Mouse (Mus musculus): ENCODE data around the gene Il1rl2.

The Il1rl2 gene

DNA sequence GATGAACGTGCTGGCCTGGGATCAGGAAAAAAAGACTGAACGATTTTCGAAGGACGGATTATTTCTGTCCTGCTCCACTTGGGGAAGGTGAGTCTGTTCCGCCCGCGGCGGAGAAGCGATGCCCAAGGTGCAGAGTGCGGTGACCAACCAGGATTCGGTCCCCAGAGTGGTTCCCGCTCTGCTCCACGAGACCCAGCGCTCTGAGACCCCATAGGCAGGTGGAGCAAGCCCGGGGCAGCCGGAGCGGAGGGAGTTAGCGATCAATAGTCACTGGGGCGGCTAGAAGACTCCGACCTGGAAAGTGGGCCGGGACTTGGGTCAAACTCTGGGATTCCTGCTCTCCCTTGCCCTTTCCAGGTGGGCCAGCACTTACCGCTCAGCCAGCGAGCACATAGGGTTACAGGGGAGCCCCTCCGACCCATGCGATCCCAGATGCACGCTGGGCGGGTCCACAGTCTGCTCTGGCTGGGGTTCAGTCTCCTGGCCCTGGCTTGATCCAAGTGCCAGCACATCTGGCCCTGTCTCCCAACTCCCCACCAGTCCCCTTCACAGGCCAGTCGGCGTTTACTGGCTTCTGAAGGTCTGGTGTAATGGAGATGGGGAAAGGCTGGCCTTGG lies 1.4 kb downstream of the Il1rl2 start:
- DNase-seq: no peak

DNA sequence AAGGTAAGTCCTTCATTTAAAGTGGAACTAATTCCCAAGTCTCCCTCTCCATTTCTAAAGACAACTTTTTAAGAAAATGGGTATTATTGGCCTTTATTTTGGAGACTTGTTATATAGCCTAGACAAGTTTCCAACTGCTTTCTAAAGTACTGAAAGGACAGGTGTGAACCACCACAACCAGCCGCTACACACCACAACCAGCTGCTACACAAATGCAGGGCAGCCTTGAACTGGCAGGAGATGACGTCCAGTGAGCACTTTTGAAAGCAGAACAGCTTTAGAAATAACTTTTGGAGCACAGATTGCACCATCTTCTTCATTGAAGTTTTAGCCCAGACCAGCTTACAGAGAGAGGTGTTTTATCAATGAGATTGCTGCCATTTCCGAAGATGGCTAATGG lies 3.2 kb downstream of the Il1rl2 start:
- DNase-seq: no peak

DNA sequence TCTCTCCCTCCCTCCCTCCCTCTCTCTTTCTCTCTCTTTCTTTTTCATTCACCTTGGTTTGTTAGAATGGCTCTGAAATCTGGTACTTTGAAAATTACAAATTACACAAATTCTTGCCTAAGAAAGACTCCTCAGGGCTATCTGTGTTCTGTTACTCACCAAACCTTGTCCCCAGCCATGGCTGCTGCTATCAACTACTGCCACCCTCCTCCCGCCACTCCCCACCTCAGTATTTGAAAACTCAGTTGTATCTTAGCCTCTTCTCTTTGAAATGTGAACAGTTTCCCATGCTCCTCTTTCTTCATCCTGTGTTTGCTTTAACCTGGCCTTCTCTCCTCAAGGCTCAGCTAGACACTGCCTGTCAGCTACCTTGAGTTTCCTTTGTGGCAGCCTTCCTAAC lies 5.1 kb downstream of the Il1rl2 start:
- no peak for DNase-seq

DNA sequence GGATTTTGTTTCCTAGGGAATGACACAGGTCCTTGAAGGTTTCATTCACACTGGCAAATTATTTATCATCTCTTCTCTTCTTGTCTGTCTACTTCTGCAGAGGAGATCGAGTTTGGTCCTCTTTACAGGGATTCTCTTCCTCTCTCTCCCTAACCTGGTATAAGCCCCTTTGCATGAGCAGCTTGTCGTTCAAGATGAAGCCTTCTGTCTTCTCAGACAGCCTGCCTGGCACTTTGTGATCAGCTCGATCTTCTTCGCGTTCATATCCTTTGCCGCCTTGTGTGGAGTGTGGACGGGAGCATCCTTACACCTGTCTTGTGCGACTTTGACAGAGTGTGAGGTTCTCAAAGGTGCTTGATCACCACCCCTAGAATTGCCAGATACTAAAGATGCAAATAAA lies 5.8 kb downstream of the Il1rl2 start:
- DNase-seq: no peak

DNA sequence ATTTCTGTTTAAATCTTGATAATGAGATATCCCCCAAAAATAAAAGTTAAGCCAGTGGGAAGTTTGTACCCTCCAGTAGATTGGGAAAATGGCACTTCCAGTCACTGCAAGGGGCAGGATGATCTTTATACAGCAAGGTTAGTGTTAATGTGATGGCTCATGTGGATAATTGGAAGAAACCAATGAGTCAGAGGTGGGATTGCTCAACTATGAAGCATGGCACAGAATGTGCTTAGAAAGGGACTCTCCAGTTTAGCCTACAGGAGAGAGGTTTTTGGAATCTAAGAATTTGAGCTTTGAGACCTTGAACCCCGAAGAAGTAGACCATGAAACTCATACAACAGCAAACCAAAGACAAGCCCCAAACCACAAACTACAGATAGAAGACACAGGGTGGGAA lies 14.9 kb downstream of the Il1rl2 start:
- DNase-seq: no peak

DNA sequence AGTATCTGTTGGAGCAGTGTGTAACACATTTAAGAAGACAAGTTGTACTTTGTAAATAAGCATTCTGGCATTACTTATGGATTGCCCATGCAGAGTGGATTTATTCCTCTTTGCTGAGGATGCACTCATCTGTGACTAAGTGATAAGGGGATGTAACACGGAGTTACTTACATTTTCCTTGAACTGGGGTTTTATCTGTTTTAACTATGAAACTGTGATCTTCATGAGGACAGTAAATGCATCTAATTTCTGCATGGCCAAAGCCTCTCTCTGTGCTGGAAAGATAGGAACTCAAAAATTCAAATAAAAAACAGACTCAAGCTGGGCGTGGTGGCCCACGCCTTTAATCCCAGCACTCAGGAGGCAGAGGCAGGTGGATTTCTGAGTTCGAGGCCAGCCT lies 15.7 kb downstream of the Il1rl2 start:
- DNase-seq: no peak

DNA sequence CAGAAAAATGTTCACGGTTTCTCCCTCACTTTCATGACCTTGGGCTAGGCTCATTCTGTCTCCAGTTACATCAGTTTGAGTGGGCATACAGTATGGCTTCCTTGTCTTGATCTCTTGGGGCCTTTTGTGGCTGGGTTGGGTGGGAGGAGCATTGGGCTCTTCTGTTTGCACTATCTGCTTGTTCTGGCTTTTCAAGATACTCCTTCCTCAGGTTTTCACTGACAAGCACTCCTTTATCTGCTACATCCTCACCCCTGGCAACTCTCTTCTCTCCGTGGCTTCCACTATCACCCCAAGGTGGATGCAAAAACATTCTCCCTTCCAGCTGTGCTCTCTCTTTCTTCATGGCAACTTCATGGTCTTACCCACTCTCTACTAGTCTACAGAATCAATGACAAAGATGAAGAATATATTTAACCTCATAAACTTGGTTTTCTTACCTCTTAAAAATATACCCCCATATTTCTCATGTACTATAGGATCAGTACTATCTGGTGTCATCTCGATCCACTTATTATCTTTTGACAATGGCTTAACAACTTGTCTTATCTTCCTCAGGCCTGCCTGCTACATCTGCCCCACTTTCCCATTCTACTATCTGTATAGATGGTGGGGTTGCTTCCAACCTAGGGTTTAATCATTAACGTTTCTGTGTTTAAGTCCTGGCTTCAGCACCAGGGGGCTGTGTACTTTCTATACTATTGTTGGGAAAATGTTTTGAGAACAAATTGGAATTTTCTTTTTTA lies 27.9 kb downstream of the Il1rl2 start:
- DNase-seq: no peak

DNA sequence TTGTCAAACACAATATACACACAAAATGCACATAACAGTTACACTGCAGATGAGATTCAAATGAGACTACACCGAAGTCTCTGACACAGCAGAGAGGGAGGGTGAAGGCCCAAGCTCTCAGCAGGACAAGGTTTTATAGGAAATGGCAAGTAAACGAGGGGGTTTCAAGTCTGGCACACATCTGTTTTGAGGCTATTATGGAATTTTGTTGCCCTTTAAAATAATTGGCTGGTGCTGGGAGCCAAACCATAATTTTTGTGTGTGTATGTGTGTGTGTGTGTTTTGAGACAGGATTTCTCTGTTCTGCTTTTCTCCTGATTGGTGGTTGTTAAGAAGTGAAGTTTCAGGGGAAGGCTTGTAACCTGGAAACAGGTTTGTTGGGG lies 28.5 kb downstream of the Il1rl2 start:
- no peak for DNase-seq

DNA sequence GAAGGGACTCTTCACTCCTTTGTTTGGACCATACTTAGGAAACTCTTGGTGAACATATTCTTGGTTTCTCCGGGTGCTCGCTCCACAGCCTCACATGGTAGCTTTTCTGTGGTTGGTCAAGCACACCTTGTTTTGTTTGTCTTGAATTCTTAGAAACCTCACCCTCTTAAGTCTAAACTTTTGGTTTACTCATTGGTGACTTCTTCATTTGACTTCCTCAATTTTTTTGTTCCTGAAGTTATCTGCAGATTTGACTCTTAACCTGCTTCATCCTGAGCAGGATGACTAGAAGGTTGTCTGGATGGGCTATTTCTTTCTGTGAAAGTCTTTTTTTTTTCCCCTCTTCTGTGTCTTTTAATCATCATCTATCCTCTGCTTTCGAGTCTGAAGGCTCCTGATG lies 30.3 kb downstream of the Il1rl2 start:
- DNase-seq: no peak

DNA sequence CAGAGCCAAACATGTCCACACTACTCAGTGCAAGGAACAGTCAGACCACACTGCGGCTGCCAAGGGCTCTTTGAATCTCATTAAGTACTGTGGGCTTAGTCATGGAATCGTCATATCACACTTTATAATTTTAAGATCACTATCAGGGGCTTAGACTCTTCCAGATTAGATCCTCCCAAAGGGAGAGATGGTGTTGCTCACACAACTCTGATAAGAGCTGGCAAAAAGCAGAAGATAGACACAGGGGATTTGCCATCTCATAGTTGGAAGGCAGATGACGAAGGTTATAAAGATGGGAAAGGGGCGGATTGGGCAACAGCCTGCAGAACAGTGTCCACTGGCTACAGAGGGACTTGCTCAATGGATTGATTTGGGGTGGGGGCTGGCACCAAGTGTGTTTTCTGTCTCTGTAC lies 31.0 kb downstream of the Il1rl2 start:
- no peak for DNase-seq

DNA sequence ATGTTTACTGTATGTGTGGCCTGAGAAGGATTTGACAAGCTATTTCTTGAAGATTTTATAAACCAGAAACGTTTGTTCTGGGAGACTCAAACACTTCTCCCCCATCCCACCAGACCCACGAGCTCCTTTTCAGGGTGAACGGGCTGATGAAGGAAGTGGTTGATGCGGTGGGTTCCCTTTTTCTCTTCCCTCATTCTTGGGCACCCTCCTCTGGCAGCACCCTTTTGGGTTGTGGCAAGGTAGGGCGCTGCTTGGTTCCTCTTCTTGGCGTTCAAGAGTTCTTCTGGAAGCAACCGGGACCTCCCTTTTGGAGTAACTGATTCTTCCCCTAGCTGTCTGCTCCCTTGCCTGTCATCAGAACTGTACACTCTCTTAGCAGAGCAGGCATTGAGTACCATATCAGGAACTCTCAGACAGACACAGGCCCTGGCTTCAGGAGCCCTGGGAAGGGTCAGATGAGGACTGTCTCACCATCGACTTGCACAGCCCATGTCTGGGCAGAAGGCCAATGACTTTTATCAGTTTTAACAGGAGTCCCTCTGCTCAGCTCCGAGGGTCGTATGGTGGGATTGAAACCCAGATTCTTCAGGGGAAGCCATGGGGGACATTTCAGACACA lies 31.6 kb downstream of the Il1rl2 start:
- DNase-seq: no peak

DNA sequence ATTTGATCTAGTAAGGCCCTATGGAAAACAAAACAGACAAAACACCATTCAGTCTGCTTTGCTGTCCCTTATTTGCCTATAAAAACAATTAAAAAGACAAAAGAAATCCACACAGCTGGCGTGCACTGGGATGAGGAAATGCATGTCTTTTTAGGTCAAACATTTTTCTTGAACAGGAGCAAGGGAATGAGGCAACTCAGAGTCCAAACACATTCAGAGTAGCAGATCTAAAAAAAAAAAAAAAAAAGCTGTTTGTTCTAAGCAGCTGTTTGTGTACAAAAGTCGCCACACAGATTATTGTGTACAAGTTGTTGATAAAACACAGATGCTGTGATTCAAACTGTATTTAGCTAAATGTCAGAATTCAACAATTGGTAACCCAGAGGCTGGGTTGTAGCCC lies 33.5 kb downstream of the Il1rl2 start:
- no peak for DNase-seq

DNA sequence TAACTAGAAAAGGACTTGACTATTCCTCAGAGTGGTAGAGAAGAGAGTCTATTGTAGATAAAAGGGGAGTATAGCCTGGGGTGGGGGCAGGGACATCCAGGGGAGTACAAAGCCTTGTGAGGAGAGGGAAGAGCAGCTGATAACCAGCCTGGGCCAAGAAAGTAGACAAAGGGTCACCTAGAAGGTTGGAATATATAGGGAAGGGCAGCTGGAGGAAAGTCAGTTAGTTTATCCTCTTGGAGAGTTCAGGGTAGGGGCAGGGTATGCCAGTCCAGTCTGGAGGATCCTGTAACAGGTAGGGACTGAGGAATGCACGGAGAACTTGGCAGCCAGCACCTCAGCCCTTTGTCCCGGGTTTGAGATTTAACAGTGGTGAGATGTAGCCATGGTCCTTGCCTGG lies 33.9 kb downstream of the Il1rl2 start:
- DNase-seq: no peak

DNA sequence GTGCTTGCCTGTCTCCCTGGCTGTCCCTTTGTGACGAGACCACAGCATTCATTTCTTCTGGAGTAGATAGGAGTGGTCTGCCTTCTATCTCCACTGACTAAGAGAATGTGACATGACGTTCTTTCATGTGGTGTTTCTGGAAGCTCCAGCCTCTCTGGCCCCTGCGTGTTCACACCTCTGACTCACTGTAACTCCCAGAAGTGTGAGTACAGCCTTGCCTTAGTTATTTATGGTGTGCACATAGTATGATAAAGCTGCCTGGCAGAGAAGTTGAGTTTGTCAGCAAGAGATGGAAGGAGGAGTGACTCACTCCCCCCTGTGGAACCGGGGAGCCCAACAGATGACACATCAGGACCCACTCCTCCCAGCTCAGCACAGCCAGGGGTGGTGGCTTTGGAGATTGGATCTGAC lies 34.4 kb downstream of the Il1rl2 start:
- no peak for DNase-seq

DNA sequence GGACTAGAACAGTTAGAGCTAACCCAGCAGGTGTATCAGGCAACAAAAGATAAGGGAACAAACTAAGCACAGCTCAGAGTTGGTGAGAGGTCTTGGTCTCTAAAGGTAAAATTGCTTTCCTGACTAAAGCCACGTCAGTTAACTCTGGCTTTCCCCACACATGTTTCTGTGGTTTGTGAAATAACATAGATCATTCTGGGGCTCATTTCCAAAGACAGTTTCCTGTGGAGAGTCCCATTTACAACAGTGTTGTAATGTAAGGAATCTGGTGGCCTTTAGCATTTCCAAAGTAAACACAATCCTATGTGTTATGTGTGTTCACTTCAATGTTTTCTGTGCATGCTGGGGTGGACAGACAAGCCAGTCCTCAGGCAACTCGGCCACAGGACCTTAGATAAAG lies 35.3 kb downstream of the Il1rl2 start:
- DNase-seq: no peak

DNA sequence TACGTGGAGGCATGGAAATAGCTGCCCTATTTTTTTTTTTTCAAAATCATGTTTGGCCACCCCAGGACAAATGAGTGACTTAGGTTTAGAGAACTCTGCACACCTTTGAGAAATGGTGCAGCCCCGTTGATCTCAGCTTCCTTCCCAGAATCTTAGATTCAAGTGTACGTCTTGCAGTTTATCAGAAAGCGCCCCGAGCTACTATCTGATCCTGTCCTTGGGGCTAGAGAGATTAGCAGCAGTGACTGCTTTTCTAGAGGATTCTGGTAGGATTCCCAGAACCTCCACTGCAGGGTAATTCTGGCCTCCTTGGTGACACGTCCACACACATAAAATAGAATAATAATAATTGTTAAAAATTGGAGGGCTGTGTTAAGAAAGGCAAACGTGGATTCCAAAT lies 36.6 kb downstream of the Il1rl2 start:
- DNase-seq: no peak

DNA sequence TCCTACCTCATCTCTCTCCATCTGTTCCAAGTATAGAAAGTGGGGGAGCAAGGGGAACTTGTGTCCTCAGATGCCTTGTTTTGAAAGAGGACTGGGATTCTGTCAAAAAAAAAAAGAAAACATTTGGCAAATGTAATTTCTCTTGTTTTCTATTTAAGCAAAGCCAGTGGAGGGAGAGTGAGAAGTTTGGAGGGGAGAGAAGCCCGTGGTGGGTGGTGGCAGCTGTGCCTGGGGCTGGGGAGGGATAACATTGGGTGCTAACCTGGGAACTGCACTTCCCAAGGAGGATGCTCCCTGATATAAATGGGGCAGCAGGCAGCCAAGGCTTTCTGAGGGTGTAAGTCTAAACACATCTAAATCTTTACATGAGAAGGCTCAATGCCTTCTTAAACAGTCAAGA lies 37.2 kb downstream of the Il1rl2 start:
- no peak for DNase-seq

DNA sequence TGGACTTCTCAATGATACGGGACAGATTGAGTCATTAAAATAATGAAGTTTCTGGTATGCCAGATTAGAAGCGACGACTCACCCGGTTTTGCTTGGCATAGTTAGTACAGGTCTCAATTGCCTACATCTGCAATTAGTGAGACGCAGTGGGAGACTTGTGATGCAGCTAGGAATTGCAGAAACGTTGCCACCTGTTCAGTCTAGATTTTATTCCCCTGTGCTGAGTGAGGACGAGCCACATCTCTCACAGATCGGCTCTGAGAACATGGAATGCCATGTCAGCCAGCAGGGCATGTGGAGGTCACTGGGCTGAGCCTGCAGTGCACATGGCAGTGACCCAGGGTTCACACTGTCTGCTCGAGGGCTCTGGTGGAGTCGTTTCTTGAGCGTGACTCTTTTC lies 38.4 kb downstream of the Il1rl2 start:
- DNase-seq: no peak

DNA sequence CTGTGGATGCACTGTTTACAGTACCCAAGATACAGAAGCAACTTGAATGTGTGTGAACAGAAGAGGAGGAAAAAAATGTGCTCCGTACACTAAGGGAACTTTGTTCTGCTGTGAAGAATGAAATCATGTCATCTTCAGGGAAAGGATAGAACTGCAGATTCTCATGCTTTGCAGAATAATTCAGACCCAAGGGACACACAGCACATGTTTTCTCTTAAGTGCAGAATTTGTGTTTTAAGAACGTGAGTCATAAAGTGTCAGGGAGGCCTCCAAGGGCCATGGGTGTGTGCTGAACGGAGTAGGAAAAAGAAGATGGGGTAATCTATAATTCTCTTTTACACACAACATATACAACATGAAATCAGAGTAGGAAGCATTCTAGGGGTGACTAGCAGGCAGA lies 48.5 kb downstream of the Il1rl2 start:
- no peak for DNase-seq

DNA sequence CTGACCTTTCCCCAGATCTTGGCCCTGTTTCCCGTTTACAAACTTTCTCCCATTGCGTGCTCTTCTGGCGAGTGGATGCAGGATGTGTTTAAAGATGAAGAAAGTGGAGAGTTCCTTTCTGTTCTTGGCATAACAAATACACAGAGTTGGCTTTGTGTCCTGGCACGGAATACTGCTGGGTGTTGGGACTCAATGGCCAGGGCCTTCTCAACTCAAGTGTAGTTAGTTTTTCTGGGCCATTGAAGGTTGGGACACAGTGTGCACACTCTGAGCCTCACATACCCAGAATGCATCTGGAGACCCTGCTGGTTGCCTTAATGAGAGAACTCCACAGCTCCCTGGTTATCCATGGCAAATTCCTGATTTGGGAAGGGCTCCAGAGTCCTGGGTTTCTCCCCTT lies 50.7 kb downstream of the Il1rl2 start:
- no peak for DNase-seq

DNA sequence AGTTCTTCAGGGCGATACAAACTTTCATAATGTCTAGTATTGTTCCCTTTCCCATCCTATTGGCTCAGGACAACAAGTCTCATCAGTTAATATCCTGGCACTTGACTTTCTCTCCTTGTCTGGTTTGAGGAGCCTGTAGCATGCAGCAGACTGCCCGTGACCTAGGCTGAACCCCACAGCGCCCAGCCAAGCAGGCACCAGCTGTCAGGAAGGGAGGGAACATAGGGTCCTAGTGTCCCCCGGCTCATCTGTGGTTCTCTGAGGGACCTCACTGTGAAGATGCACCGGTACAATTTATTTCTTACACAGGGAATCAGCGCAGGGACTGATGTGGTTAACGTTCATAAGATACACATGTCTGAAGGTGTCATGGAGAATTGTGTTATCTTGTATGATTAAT lies 52.3 kb downstream of the Il1rl2 start:
- no peak for DNase-seq

DNA sequence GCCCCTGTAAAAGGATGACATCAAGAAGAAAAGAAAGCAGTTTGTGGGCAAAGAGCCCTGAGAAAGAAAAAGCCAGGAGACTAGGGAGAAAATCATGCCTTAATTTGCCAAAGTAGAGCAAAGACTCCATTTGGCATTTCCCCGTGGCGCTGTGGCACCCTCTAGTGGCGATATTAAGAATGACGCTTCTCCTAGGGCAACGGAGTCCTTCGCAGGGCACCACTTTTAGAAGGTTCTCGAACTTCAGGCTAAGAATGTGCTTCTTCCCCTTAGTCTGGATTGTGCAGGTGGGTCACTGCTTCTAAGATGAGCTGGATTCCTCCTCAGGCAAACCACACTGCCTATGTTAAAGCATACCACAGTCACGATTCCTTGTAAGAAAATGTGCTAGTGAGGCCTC lies 54.4 kb downstream of the Il1rl2 start:
- DNase-seq: no peak

DNA sequence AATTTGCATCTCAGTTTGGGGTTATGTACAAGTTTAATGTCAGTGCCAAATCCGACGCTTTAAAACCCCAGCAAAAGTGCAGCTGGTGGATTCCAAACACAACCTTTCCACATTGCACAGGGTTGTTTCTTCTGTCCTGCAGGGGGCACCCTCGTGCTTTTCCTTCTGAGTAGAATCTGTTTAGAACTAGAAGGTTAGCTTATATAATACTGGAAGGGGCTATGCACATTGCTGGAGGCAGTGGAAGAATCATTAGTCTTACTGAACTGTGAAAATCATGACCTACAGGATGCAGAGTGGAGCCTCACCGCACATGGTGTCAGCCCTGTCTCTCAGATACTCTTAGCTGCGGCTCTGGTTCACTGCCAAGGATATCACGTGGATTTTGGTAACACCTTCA lies 55.7 kb downstream of the Il1rl2 start:
- DNase-seq: no peak

DNA sequence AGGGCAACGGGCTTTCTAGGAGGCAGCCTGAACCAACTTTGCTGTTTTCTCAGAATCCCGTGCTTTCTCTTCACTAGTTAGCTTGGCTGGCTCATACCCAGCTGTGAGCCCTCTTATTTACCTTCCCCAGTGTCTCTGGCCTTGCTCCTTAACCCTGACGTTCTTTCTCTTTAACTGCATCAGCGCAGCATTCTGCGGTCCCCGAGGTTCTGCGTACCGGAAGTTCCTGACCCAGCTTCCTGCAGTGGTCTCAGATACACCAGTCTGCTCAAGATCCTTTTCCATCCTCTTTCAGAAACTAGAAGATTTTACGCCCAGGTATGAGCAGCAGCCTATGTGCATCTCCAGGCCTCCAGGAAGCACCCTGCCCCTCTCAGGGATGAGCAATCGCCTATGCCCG lies 56.6 kb downstream of the Il1rl2 start:
- no peak for DNase-seq

DNA sequence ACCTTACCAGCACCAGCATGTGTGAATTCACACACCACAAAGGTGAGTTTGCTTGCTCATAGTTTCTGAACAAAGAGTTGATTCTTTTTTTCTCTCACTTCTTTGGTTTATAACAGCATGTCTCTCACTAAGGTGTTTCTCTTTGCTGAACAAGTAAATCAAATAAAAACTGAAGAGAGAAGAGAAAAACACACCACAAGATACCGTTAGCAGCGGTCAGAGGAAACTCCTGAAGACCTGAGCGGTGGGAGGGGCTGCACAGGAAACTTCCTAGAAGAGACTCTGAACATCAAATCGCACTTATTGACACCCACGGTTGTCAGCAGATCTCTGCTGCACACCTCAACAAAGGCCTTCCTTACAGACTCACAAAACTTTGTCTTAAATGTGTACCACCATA lies 58.4 kb downstream of the Il1rl2 start:
- DNase-seq: no peak

Measured in cerebellum, adult 11-12 months (tissue).